Mouse (Mus musculus): ENCODE measurements at regions not wholly inside any gene's neighbourhood (a gene's known extent, or its start where the extent isn't known, plus 50 kb on each side); places are given as distances from the start of the nearest gene placed in this dataset.

GRCm38 (mm10) chr11:31427374-31427773 is 57.5 kb upstream of the Stc2 start:
- no peak for TF ChIP-seq POLR2A (IDR thresholded peaks at IDR 0.05; ENCODE audit: borderline replicate concordance, extremely low read depth, low read depth, low read length)
- TF ChIP-seq CTCF (IDR thresholded peaks at IDR 0.05; ENCODE audit: insufficient read depth, low read length): no peak
